Mouse (Mus musculus): ENCODE results near the gene Gnai3. TPM values are rescaled to one million over a fixed set of nuclear protein-coding genes. Genes with fewer than 3 reads are reported as not detected.

Gnai3 gene
- polyA plus RNA-seq, 1 experiment = 35.7 TPM

GRCm38 (mm10) chr3:108140786-108141185 lies 5.2 kb downstream of the Gnai3 start:
- Histone ChIP-seq H3K27ac (ENCODE audit: control insufficient read depth, insufficient read depth, low read length) (peak overlapping the region; percentile 70; the same call in 1 of the 2 replicates), H3K4me1 (replicated peaks; ENCODE audit: control insufficient read depth, insufficient read depth, low read length) (peaks cover 16% of the 10 kb centered on the region), H3K4me3 (ENCODE audit: control insufficient read depth, insufficient read depth, low read length) (no peak overlapping the region), H3K27me3 (ENCODE audit: control insufficient read depth, insufficient read depth, low read length) (no peaks in the 10 kb centered on the region), H3K36me3 (ENCODE audit: control insufficient read depth, insufficient read depth, low read length) (peaks cover 7% of the 10 kb centered on the region; the same call in 1 of the 2 replicates)
- no peak for TF ChIP-seq CTCF (IDR thresholded peaks at IDR 0.05; ENCODE audit: borderline replicate concordance, control insufficient read depth, extremely low read depth, insufficient read depth, low read length, poor library complexity)
- WGBS = 7% methylated on average over 4 of the region's 4 CpGs
- no peak for DNase-seq

- DNase-seq = no peak
- Histone ChIP-seq H3K4me3 (ENCODE audit: control insufficient read depth, insufficient read depth, low read length) (no peak overlapping the region), H3K27ac (ENCODE audit: control insufficient read depth, insufficient read depth, low read length) (no peak overlapping the region), H3K36me3 (ENCODE audit: control insufficient read depth, insufficient read depth, low read length) (peaks cover 7% of the 10 kb centered on the region; the same call in 1 of the 2 replicates), H3K27me3 (ENCODE audit: control insufficient read depth, insufficient read depth, low read length) (no peaks in the 10 kb centered on the region), H3K4me1 (replicated peaks; ENCODE audit: control insufficient read depth, insufficient read depth, low read length) (peaks cover 17% of the 10 kb centered on the region)
- 67% methylated on average over 1 of the region's 1 CpGs for WGBS
- TF ChIP-seq CTCF (IDR thresholded peaks at IDR 0.05; ENCODE audit: borderline replicate concordance, control insufficient read depth, extremely low read depth, insufficient read depth, low read length, poor library complexity) (no peak), POLR2A (IDR thresholded peaks at IDR 0.05; ENCODE audit: control insufficient read depth, extremely low read depth, insufficient read depth, low read length, poor library complexity) (no peak)
Observed at GRCm38 (mm10) chr3:108139113-108139512, 6.8 kb downstream of the Gnai3 start.

- no peaks in the 10 kb centered on the region for H3K27me3 ChIP-seq (ENCODE audit: control insufficient read depth, insufficient read depth, low read length)
- no peak overlapping the region for H3K27ac ChIP-seq (ENCODE audit: control insufficient read depth, insufficient read depth, low read length)
- H3K4me1 ChIP-seq (replicated peaks; ENCODE audit: control insufficient read depth, insufficient read depth, low read length) = peaks cover 10% of the 10 kb centered on the region
- H3K4me3 ChIP-seq (ENCODE audit: control insufficient read depth, insufficient read depth, low read length) = no peak overlapping the region
- no peaks in the 10 kb centered on the region for H3K36me3 ChIP-seq (ENCODE audit: control insufficient read depth, insufficient read depth, low read length)
- WGBS = 82% methylated on average over 11 of the region's 11 CpGs
- DNase-seq = no peak
- no peak for TF ChIP-seq POLR2A (IDR thresholded peaks at IDR 0.05; ENCODE audit: control insufficient read depth, extremely low read depth, insufficient read depth, low read length, poor library complexity)
- no peak for TF ChIP-seq CTCF (IDR thresholded peaks at IDR 0.05; ENCODE audit: borderline replicate concordance, control insufficient read depth, extremely low read depth, insufficient read depth, low read length, poor library complexity)
Observed at GRCm38 (mm10) chr3:108134701-108135100, 11.2 kb downstream of the Gnai3 start.

GRCm38 (mm10) chr3:108132484-108132883 lies 13.5 kb downstream of the Gnai3 start:
- Histone ChIP-seq H3K4me3 (ENCODE audit: control insufficient read depth, insufficient read depth, low read length) (no peak overlapping the region), H3K27me3 (ENCODE audit: control insufficient read depth, insufficient read depth, low read length) (no peaks in the 10 kb centered on the region), H3K27ac (ENCODE audit: control insufficient read depth, insufficient read depth, low read length) (no peak overlapping the region), H3K4me1 (replicated peaks; ENCODE audit: control insufficient read depth, insufficient read depth, low read length) (peaks cover 5% of the 10 kb centered on the region; the same call in 1 of the 2 replicates), H3K36me3 (ENCODE audit: control insufficient read depth, insufficient read depth, low read length) (no peaks in the 10 kb centered on the region)
- DNase-seq = no peak
- WGBS = 96% methylated on average over 1 of the region's 1 CpGs
- no peak for TF ChIP-seq CTCF (IDR thresholded peaks at IDR 0.05; ENCODE audit: borderline replicate concordance, control insufficient read depth, extremely low read depth, insufficient read depth, low read length, poor library complexity)
- TF ChIP-seq POLR2A (IDR thresholded peaks at IDR 0.05; ENCODE audit: control insufficient read depth, extremely low read depth, insufficient read depth, low read length, poor library complexity) = no peak

- WGBS = 94% methylated on average over 1 of the region's 1 CpGs
- Histone ChIP-seq H3K4me3 (ENCODE audit: control insufficient read depth, insufficient read depth, low read length) (no peak overlapping the region), H3K27ac (ENCODE audit: control insufficient read depth, insufficient read depth, low read length) (no peak overlapping the region), H3K36me3 (ENCODE audit: control insufficient read depth, insufficient read depth, low read length) (no peaks in the 10 kb centered on the region), H3K27me3 (ENCODE audit: control insufficient read depth, insufficient read depth, low read length) (no peaks in the 10 kb centered on the region), H3K4me1 (replicated peaks; ENCODE audit: control insufficient read depth, insufficient read depth, low read length) (0 out of 2 replicates have a peak, but pooled peaks cover 4% of the 10 kb centered on the region)
- no peak for DNase-seq
- TF ChIP-seq POLR2A (IDR thresholded peaks at IDR 0.05; ENCODE audit: control insufficient read depth, extremely low read depth, insufficient read depth, low read length, poor library complexity) (no peak), CTCF (IDR thresholded peaks at IDR 0.05; ENCODE audit: borderline replicate concordance, control insufficient read depth, extremely low read depth, insufficient read depth, low read length, poor library complexity) (no peak)
Observed at GRCm38 (mm10) chr3:108131821-108132220, 14.1 kb downstream of the Gnai3 start.

GRCm38 (mm10) chr3:108131216-108131615 lies 14.7 kb downstream of the Gnai3 start:
- H3K27me3 ChIP-seq (ENCODE audit: control insufficient read depth, insufficient read depth, low read length) = no peaks in the 10 kb centered on the region
- no peak overlapping the region for H3K27ac ChIP-seq (ENCODE audit: control insufficient read depth, insufficient read depth, low read length)
- no peaks in the 10 kb centered on the region for H3K36me3 ChIP-seq (ENCODE audit: control insufficient read depth, insufficient read depth, low read length)
- H3K4me1 ChIP-seq (replicated peaks; ENCODE audit: control insufficient read depth, insufficient read depth, low read length) = 0 out of 2 replicates have a peak, but pooled peaks cover 4% of the 10 kb centered on the region
- no peak for TF ChIP-seq CTCF (IDR thresholded peaks at IDR 0.05; ENCODE audit: borderline replicate concordance, control insufficient read depth, extremely low read depth, insufficient read depth, low read length, poor library complexity)
- no peak for TF ChIP-seq POLR2A (IDR thresholded peaks at IDR 0.05; ENCODE audit: control insufficient read depth, extremely low read depth, insufficient read depth, low read length, poor library complexity)
- no peak for DNase-seq
- WGBS = 97% methylated on average over 5 of the region's 5 CpGs
- no peak overlapping the region for H3K4me3 ChIP-seq (ENCODE audit: control insufficient read depth, insufficient read depth, low read length)

GRCm38 (mm10) chr3:108129804-108130203 lies 16.1 kb downstream of the Gnai3 start:
- H3K36me3 ChIP-seq (ENCODE audit: control insufficient read depth, insufficient read depth, low read length) = no peaks in the 10 kb centered on the region
- no peaks in the 10 kb centered on the region for H3K4me1 ChIP-seq (replicated peaks; ENCODE audit: control insufficient read depth, insufficient read depth, low read length)
- TF ChIP-seq CTCF (IDR thresholded peaks at IDR 0.05; ENCODE audit: borderline replicate concordance, control insufficient read depth, extremely low read depth, insufficient read depth, low read length, poor library complexity) = no peak
- no peak for TF ChIP-seq POLR2A (IDR thresholded peaks at IDR 0.05; ENCODE audit: control insufficient read depth, extremely low read depth, insufficient read depth, low read length, poor library complexity)
- WGBS = 94% methylated on average over 4 of the region's 4 CpGs
- no peak overlapping the region for H3K4me3 ChIP-seq (ENCODE audit: control insufficient read depth, insufficient read depth, low read length)
- no peaks in the 10 kb centered on the region for H3K27me3 ChIP-seq (ENCODE audit: control insufficient read depth, insufficient read depth, low read length)
- DNase-seq = no peak
- no peak overlapping the region for H3K27ac ChIP-seq (ENCODE audit: control insufficient read depth, insufficient read depth, low read length)
